Mouse (Mus musculus) myocyte (in vitro differentiated cells): Measurements from ENCODE around the gene Zbtb20. TPM values are rescaled to one million over a fixed set of nuclear protein-coding genes. Genes with fewer than 3 reads are reported as not detected.

Source experiments
- H3K27me3 ChIP-seq: one replicate; pipeline ENCODE4 v1.6.1; 2011; ENCODE audit not compliant: control insufficient read depth, insufficient read depth, insufficient read length
- H3K36me3 ChIP-seq: one replicate; pipeline ENCODE4 v1.6.1; 2011; ENCODE audit not compliant: control insufficient read depth, insufficient read depth
- H3K4me2 ChIP-seq: one replicate; pipeline ENCODE4 v1.6.1; 2011; ENCODE audit warnings: low read depth, control low read depth
- H3K4me3 ChIP-seq: one replicate; pipeline ENCODE4 v1.5.1; 2011; ENCODE audit warnings: mild to moderate bottlenecking, control low read depth, moderate library complexity
- H3K79me2 ChIP-seq: one replicate; pipeline ENCODE4 v1.6.1; 2011; ENCODE audit not compliant: control insufficient read depth, insufficient read depth
- H3ac ChIP-seq: one replicate; pipeline ENCODE4 v1.6.1; 2011; ENCODE audit not compliant: control insufficient read depth, insufficient read length
- CEBPB ChIP-seq: IDR thresholded peaks from 2 replicates; pipeline ENCODE4 v1.6.1; 2011; ENCODE audit warnings: mild to moderate bottlenecking, moderate library complexity; ENCODE audit not compliant: poor library complexity, insufficient read depth, severe bottlenecking
- E2F4 ChIP-seq: IDR thresholded peaks from one replicate; pipeline ENCODE4 v1.6.1; 2011; ENCODE audit warnings: mild to moderate bottlenecking, control low read depth, moderate library complexity; ENCODE audit not compliant: insufficient read depth
- MAX ChIP-seq: IDR thresholded peaks from one replicate; pipeline ENCODE4 v1.6.1; 2011; ENCODE audit warnings: low read depth, mild to moderate bottlenecking, control low read depth
- MYOD1 ChIP-seq, 3 experiments: IDR thresholded peaks; one replicate each; pipeline ENCODE4 v1.6.1; 2011; ENCODE audit warnings: control low read depth in 2 of 3, low read depth in 2 of 3, mild to moderate bottlenecking in 2 of 3, moderate library complexity in 1 of 3; ENCODE audit not compliant: insufficient read length in 2 of 3, control insufficient read depth in 1 of 3
- MYOG ChIP-seq, 3 experiments: IDR thresholded peaks; one replicate each; pipeline ENCODE4 v1.6.1; 2011; ENCODE audit warnings: control low read depth in 2 of 3, low read depth in 2 of 3, mild to moderate bottlenecking in 2 of 3; ENCODE audit not compliant: insufficient read length in 2 of 3, control insufficient read depth in 1 of 3, insufficient read depth in 1 of 3
- POLR2A ChIP-seq: IDR thresholded peaks from one replicate; pipeline ENCODE4 v1.6.1; 2011; ENCODE audit warnings: low read depth, mild to moderate bottlenecking, control low read depth, moderate library complexity; ENCODE audit not compliant: insufficient read length
- POLR2AphosphoS2 ChIP-seq: IDR thresholded peaks from one replicate; pipeline ENCODE4 v1.6.1; 2011; ENCODE audit warnings: low read depth, control low read depth; ENCODE audit not compliant: insufficient read length
- REST ChIP-seq: IDR thresholded peaks from one replicate; pipeline ENCODE4 v1.6.1; 2011; ENCODE audit warnings: mild to moderate bottlenecking, control low read depth, moderate library complexity; ENCODE audit not compliant: insufficient read depth, insufficient read length
- SRF ChIP-seq: IDR thresholded peaks from one replicate; pipeline ENCODE4 v1.6.1; 2011; ENCODE audit warnings: low read depth; ENCODE audit not compliant: control insufficient read depth, insufficient read length
- TCF12 ChIP-seq: IDR thresholded peaks from one replicate; pipeline ENCODE4 v1.6.1; 2011; ENCODE audit warnings: mild to moderate bottlenecking, control low read depth; ENCODE audit not compliant: poor library complexity, insufficient read depth, severe bottlenecking
- TCF3 ChIP-seq: IDR thresholded peaks from one replicate; pipeline ENCODE4 v1.6.1; 2011; ENCODE audit warnings: low read depth, control low read depth; ENCODE audit not compliant: insufficient read length
- USF1 ChIP-seq: IDR thresholded peaks from one replicate; pipeline ENCODE4 v1.6.1; 2011; ENCODE audit warnings: low read depth, mild to moderate bottlenecking, control low read depth, moderate library complexity
- polyA plus RNA-seq: library from polyadenylated mRNA; unstranded; fragments of >200 nt; fragmentation: generic; extraction: Trizol; gene quantifications from one replicate; pipeline ENCODE4 v1.2.1, GENCODE M21; 2012; ENCODE audit warnings: missing spikeins

Zbtb20 gene
- polyA plus RNA-seq, 1 experiment: 5.0 TPM

DNA sequence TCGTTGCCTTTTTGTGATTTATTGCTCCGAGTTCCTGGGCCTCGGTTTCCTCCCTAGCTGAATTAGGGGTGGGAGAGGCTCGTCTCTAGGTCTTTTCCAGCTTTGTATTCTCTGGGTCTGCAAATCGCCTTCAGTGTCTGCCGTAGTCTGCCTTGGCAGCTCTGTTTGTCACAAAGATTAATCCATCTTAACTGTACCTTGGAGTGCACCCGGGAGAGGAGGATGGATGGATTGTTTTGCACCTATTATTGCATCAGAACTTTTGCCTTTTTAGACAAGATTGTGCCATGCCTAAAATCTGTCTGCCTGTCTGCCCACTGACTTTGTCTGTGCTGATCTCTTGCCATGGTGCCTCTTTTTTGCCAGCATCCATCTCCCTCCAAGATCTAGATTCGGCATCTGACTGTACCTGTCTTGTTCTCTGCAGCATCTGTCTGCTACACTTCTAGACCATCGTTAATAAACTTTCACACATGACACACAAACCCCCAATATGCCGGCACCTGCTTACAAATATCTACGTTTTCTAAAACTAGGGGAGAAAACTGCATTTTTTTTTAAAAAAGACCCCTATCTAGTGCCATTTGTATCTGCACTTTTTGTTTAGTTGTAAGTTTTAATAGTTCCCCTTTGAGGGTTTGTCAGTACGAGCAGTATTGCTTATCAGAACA, 626.8 kb downstream of the Zbtb20 start:
- peak overlapping the region; percentile 27 for H3K4me3 ChIP-seq
- peaks cover 16% of the 10 kb centered on the region for H3K79me2 ChIP-seq

DNA sequence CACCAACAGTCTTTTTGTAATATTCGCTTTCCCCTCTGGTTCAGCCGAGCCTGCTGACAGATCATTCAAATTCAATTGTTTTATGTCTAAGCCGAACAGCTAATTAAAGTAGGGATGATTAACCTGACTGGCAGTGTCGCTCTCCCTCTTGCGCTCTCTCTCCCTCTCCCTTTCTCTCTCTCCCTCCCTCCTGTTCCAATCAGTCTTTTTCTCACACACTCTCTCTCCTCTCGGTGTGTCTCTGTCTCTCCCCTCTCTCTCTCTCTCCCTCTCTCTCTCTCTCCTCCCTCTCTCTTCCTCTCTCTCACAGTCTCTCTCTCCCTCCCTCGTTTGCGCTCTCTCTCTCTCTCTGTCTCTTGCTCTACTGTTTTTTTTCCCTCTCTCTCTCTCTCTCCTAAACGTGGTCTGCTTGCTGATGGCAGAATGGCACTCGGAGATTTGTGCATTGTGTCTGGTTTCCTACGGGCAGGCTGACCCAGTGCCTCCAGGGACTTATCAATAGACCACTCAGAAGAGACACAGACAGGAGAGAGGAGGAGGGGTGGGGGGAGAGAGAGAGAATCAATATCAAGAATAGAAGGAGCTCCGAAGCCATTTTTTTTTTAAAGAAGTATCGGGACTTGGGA, 627.4 kb downstream of the Zbtb20 start:
- H3K4me3 ChIP-seq: peak overlapping the region; percentile 27
- H3K4me2 ChIP-seq: peak overlapping the region; percentile 94
- TF ChIP-seq E2F4 (no peak), MAX (no peak), REST (no peak), SRF (no peak), POLR2AphosphoS2 (no peak), CEBPB (no peak), POLR2A (no peak), TCF3 (no peak), MYOD1 (IDR thresholded peaks at IDR 0.05; ENCODE audit: control insufficient read depth in 1 of 3, insufficient read length in 2 of 3, low read depth in 2 of 3) (peak in 2 of 3 experiments; percentile 34 to 49), TCF12 (peak; percentile 6), MYOG (IDR thresholded peaks at IDR 0.05; ENCODE audit: control insufficient read depth in 1 of 3, insufficient read depth in 1 of 3, insufficient read length in 2 of 3, low read depth in 2 of 3) (no peak), USF1 (no peak)
- H3K36me3 ChIP-seq: no peaks in the 10 kb centered on the region
- H3K79me2 ChIP-seq: peaks cover 22% of the 10 kb centered on the region
- no peak overlapping the region for H3ac ChIP-seq
- no peaks in the 10 kb centered on the region for H3K27me3 ChIP-seq

More for the DNA sequence above, 626.8 kb downstream of the Zbtb20 start:
- Histone ChIP-seq H3K4me2 (peak overlapping the region; percentile 94), H3K27me3 (no peaks in the 10 kb centered on the region), H3K36me3 (no peaks in the 10 kb centered on the region), H3ac (no peak overlapping the region)
- 0 out of 2 replicates have a peak, but pooled peaks have one; percentile 27 for TF ChIP-seq CEBPB
- TF ChIP-seq SRF: no peak

DNA sequence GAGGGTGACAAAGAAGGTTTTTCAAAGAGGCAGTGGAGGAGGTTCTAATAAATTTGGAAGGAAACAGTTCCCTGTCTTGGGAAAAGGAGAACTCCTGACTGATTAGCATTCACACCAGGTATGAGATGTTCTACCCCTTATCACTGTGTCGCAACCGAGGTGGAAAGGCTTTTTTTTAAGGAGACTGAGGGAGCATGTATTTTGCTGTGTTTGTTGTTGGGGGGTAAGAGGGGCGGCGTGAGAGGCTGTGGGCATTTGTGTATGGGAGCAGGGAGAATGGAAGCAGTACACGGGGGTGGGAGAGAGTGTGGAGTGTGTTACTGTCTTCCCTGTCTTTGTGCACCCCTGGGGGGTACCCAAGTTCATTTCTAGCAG, 627.9 kb downstream of the Zbtb20 start:
- Histone ChIP-seq H3K4me2 (peak overlapping the region; percentile 94), H3K36me3 (no peaks in the 10 kb centered on the region), H3K27me3 (no peaks in the 10 kb centered on the region), H3K79me2 (peaks cover 28% of the 10 kb centered on the region), H3ac (no peak overlapping the region), H3K4me3 (peak overlapping the region; percentile 27)
- no peak for TF ChIP-seq MYOD1 (IDR thresholded peaks at IDR 0.05; ENCODE audit: control insufficient read depth in 1 of 3, insufficient read length in 2 of 3, low read depth in 2 of 3)
- no peak for TF ChIP-seq POLR2A
- no peak for TF ChIP-seq MYOG (IDR thresholded peaks at IDR 0.05; ENCODE audit: control insufficient read depth in 1 of 3, insufficient read depth in 1 of 3, insufficient read length in 2 of 3, low read depth in 2 of 3)
- no peak for TF ChIP-seq POLR2AphosphoS2
- TF ChIP-seq CEBPB: no peak
- no peak for TF ChIP-seq E2F4
- TF ChIP-seq USF1: no peak
- TF ChIP-seq TCF3: no peak

DNA sequence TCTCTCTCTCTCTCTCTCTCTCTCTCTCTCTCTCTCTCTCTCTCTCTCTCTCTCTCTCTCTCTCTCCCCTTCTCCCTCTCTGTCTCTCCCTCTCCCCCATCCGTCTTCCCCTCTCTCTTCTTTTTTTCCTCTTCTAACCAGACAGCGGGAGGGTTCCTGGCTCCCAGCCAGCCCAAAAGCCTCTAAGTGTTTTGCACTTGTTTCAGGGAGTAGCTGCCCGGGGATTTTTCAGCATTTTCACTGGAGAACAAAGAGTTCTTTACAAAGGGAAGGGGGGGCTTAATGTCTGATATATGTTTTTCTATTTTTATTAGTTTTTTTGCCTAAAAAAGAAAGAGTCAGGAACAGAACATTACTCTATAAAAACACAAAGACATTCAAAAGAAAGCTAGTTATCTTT, 628.5 kb downstream of the Zbtb20 start:
- H3K4me3 ChIP-seq: peak overlapping the region; percentile 27
- no peaks in the 10 kb centered on the region for H3K27me3 ChIP-seq
- no peak for TF ChIP-seq CEBPB

DNA sequence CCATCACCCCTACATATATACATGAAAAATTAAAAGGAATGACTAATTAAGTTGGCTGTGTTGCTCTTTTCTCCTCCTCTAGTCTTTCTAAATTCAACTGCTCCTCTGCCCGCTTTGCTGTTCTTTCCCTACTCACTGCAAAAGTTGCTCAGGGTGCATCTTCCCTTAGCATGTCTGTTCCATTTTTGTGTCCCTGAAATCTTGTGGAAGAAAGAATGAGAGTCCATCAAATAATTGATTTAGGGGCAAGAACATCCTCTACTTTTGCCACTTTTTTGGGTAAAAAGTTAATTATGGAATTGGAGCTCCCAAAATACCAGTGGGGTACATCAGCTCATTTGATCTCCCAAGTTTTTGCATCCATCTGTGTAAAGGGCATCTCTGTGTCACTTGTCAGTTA, 628.9 kb downstream of the Zbtb20 start:
- Histone ChIP-seq H3K4me2 (peak overlapping the region; percentile 94), H3K4me3 (peak overlapping the region; percentile 27), H3ac (no peak overlapping the region), H3K79me2 (peaks cover 30% of the 10 kb centered on the region), H3K27me3 (no peaks in the 10 kb centered on the region), H3K36me3 (no peaks in the 10 kb centered on the region)
- TF ChIP-seq SRF (no peak), MYOD1 (IDR thresholded peaks at IDR 0.05; ENCODE audit: control insufficient read depth in 1 of 3, insufficient read length in 2 of 3, low read depth in 2 of 3) (no peak), REST (no peak), CEBPB (no peak), E2F4 (no peak), USF1 (no peak), POLR2A (no peak), MYOG (IDR thresholded peaks at IDR 0.05; ENCODE audit: control insufficient read depth in 1 of 3, insufficient read depth in 1 of 3, insufficient read length in 2 of 3, low read depth in 2 of 3) (no peak), TCF3 (no peak), POLR2AphosphoS2 (no peak), MAX (no peak), TCF12 (no peak)

More for the DNA sequence above, 628.5 kb downstream of the Zbtb20 start:
- H3K36me3 ChIP-seq: no peaks in the 10 kb centered on the region
- no peak overlapping the region for H3ac ChIP-seq
- peaks cover 29% of the 10 kb centered on the region for H3K79me2 ChIP-seq
- peak overlapping the region; percentile 94 for H3K4me2 ChIP-seq
